Mouse (Mus musculus) limb, embryonic 14.5 days (tissue): ENCODE measurements around the gene Vps35l. TPM values are rescaled to one million over a fixed set of nuclear protein-coding genes. Genes with fewer than 3 reads are reported as not detected.

Experiments
- ATAC-seq: fragments of 200-750 bp; cut with Nextera tagmentation; 2 replicates; pipeline ENCODE4 v1.8.0; 2017; ENCODE audit warnings: low read depth, moderate number of reproducible peaks, moderate TSS enrichment; ENCODE audit not compliant: low FRiP score
- DNase-seq: peaks from one replicate; pipeline ENCODE4 v3.0.0-alpha.2; 2015; ENCODE audit warnings: low spot score
- H3K27ac ChIP-seq: fragments of 300-500 bp; sonication (generic); replicated peaks from 2 replicates; pipeline ENCODE4 v1.5.1; 2014; ENCODE audit warnings: low read depth, mild to moderate bottlenecking, low read length, moderate library complexity, mixed read lengths
- H3K27me3 ChIP-seq: fragments of 300-500 bp; sonication (generic); 2 replicates; pipeline ENCODE4 v1.6.1; 2014; ENCODE audit warnings: low read length, mixed read lengths; ENCODE audit not compliant: control insufficient read depth, insufficient read depth
- H3K36me3 ChIP-seq: fragments of 300-500 bp; sonication (generic); 2 replicates; pipeline ENCODE4 v1.6.1; 2014; ENCODE audit warnings: mild to moderate bottlenecking, low read length, moderate library complexity, mixed read lengths; ENCODE audit not compliant: control insufficient read depth, insufficient read depth
- H3K4me1 ChIP-seq: fragments of 300-500 bp; sonication (generic); 2 replicates; pipeline ENCODE4 v1.6.1; 2014; ENCODE audit warnings: antibody characterized with exemption, low read length, mixed read lengths; ENCODE audit not compliant: control insufficient read depth, insufficient read depth
- H3K4me2 ChIP-seq: fragments of 300-500 bp; sonication (generic); replicated peaks from 2 replicates; pipeline ENCODE4 v1.6.1; 2014; ENCODE audit warnings: low read depth, mild to moderate bottlenecking, low read length, moderate library complexity; ENCODE audit not compliant: severe bottlenecking
- H3K4me3 ChIP-seq: fragments of 300-500 bp; sonication (generic); replicated peaks from 2 replicates; pipeline ENCODE4 v1.5.1; 2014; ENCODE audit warnings: low read length
- H3K9ac ChIP-seq: fragments of 300-500 bp; sonication (generic); 2 replicates; pipeline ENCODE4 v1.6.1; 2014; ENCODE audit warnings: mild to moderate bottlenecking, low read depth, low read length, moderate library complexity; ENCODE audit not compliant: severe bottlenecking
- H3K9me3 ChIP-seq: fragments of 300-500 bp; sonication (generic); 2 replicates; pipeline ENCODE4 v1.6.1; 2016; ENCODE audit warnings: low read length; ENCODE audit not compliant: control insufficient read depth
- POLR2A ChIP-seq: fragments of 200-500 bp; IDR thresholded peaks from 2 replicates; pipeline ENCODE4 v1.8.0; 2012; ENCODE audit warnings: inconsistent platforms, mild to moderate bottlenecking, moderate library complexity, borderline replicate concordance; ENCODE audit not compliant: insufficient read depth, insufficient read length; ENCODE audit errors: extremely low read depth
- WGBS: fragments of 180-500 bp; shearing (Covaris S2); extraction: QIAGEN DNeasy Blood & Tissue Kit; methylation state at CpG from one replicate; pipeline ENCODE4 v1.1.7; 2014; 5-methylcytosine and 5-hydroxymethylcytosine counted together
- polyA plus RNA-seq, 2 experiments: library from polyadenylated mRNA; depleted of rRNA in 1 of 2; stranded (reverse) in 1 of 2; unstranded in 1 of 2; fragments of >200 nt; fragmentation: Nextera tagmentation in 1 of 2; extraction: Ambion mirVana in 1 of 2; gene quantifications; 2 replicates each; pipeline versions ENCODE4 v1.2.1 to v1.2.3; 2012 to 2014

The Vps35l gene
- polyA plus RNA-seq, 2 experiments: 48.8 to 67.1 TPM

DNA sequence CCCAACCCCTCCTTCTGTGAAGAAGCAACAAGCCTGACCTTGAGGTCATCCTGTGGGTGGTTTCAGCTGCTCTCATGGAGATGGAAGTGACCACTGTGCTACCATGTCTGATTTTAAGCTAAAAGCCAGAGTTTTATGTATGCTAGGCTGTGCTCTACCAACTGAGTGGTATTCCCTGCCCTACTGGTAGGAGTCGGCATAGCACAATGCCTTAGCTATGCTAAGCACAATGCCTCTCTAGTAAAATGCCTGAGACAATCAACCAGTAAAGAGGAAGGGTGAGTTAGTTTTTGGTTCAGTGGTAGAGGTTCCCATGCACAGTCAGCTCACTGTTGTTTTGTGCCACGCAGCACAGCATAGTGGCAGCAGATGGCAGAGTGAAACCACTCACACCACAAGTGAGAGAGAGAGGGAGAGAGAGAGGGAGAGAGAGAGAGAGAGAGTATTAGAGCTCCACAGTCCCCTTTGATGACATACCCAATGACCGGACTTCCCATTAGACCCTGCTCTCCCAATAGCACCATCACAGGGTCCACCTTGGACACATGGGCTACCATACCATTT lies 139.5 kb downstream of the Vps35l start:
- H3K36me3 ChIP-seq: no peaks in the 10 kb centered on the region
- no peak overlapping the region for H3K4me3 ChIP-seq
- H3K27me3 ChIP-seq: no peaks in the 10 kb centered on the region
- H3K4me1 ChIP-seq: no peaks in the 10 kb centered on the region
- no peak for TF ChIP-seq POLR2A
- H3K9ac ChIP-seq: no peak overlapping the region
- no peak overlapping the region for H3K4me2 ChIP-seq
- H3K27ac ChIP-seq: no peak overlapping the region
- H3K9me3 ChIP-seq: no peaks in the 10 kb centered on the region
- ATAC-seq (no peak), DNase-seq (no peak)
- WGBS: 88% methylated on average over 3 of the region's 3 CpGs

- ATAC-seq: no peak
Measured at GRCm38 (mm10) chr7:118883957-118884356, 143.9 kb downstream of the Vps35l start.

GRCm38 (mm10) chr7:118884969-118885368 lies 144.9 kb downstream of the Vps35l start:
- Histone ChIP-seq H3K27me3 (no peaks in the 10 kb centered on the region), H3K9ac (no peak overlapping the region)

More at GRCm38 (mm10) chr7:118883957-118884356, 143.9 kb downstream of the Vps35l start:
- H3K4me1 ChIP-seq: no peaks in the 10 kb centered on the region
- H3K9me3 ChIP-seq: no peaks in the 10 kb centered on the region
- H3K4me3 ChIP-seq: no peak overlapping the region
- no peaks in the 10 kb centered on the region for H3K36me3 ChIP-seq
- H3K9ac ChIP-seq: no peak overlapping the region
- H3K27ac ChIP-seq: no peak overlapping the region
- 68% methylated on average over 4 of the region's 4 CpGs for WGBS
- no peaks in the 10 kb centered on the region for H3K27me3 ChIP-seq
- H3K4me2 ChIP-seq: no peak overlapping the region
- DNase-seq: peak; percentile 49
- TF ChIP-seq POLR2A: no peak

GRCm38 (mm10) chr7:118887303-118888055 lies 147.5 kb downstream of the Vps35l start:
- DNase-seq: no peak

More at GRCm38 (mm10) chr7:118884969-118885368, 144.9 kb downstream of the Vps35l start:
- DNase-seq (no peak), ATAC-seq (no peak)
- Histone ChIP-seq H3K4me2 (no peak overlapping the region), H3K4me3 (no peak overlapping the region), H3K9me3 (no peaks in the 10 kb centered on the region), H3K4me1 (no peaks in the 10 kb centered on the region), H3K36me3 (no peaks in the 10 kb centered on the region), H3K27ac (no peak overlapping the region)
- 75% methylated on average over 4 of the region's 4 CpGs for WGBS
- TF ChIP-seq POLR2A: no peak

GRCm38 (mm10) chr7:118889046-118889680 lies 149.1 kb downstream of the Vps35l start:
- ATAC-seq (no peak), DNase-seq (no peak)
- Histone ChIP-seq H3K27ac (no peak overlapping the region), H3K9me3 (no peaks in the 10 kb centered on the region), H3K9ac (no peak overlapping the region), H3K27me3 (no peaks in the 10 kb centered on the region), H3K4me2 (no peak overlapping the region), H3K4me1 (no peaks in the 10 kb centered on the region), H3K36me3 (no peaks in the 10 kb centered on the region), H3K4me3 (no peak overlapping the region)
- TF ChIP-seq POLR2A: no peak
- WGBS: 20% methylated on average over 3 of the region's 3 CpGs

More at GRCm38 (mm10) chr7:118887303-118888055, 147.5 kb downstream of the Vps35l start:
- ATAC-seq: no peak
- no peak for TF ChIP-seq POLR2A
- Histone ChIP-seq H3K27ac (no peak overlapping the region), H3K36me3 (no peaks in the 10 kb centered on the region), H3K27me3 (no peaks in the 10 kb centered on the region), H3K4me1 (no peaks in the 10 kb centered on the region), H3K4me2 (no peak overlapping the region), H3K9ac (no peak overlapping the region), H3K4me3 (no peak overlapping the region), H3K9me3 (no peaks in the 10 kb centered on the region)
- WGBS: 42% methylated on average over 6 of the region's 6 CpGs

Other genes starting within 250 kb of the Vps35l start
- 18.1 and 20.7 TPM in 2 replicates for gene Itpripl2, start 248.3 kb upstream of the Vps35l start, polyA plus RNA-seq (2012; rRNA removed)
- gene Itpripl2, start 248.3 kb upstream of the Vps35l start, polyA plus RNA-seq (2014; fragmentation: Nextera tagmentation; extraction: Ambion mirVana): 5.5 and 5.7 TPM in 2 replicates
- gene Coq7, start 206.9 kb upstream of the Vps35l start, polyA plus RNA-seq (2012; rRNA removed): 53.0 and 60.3 TPM in 2 replicates
- 90.5 and 97.4 TPM in 2 replicates for gene Coq7, start 206.9 kb upstream of the Vps35l start, polyA plus RNA-seq (2014; fragmentation: Nextera tagmentation; extraction: Ambion mirVana)
- 4.0 and 4.6 TPM in 2 replicates for gene Tmc7, start 155.5 kb upstream of the Vps35l start, polyA plus RNA-seq (2012; rRNA removed)
- 4.4 and 4.5 TPM in 2 replicates for gene Tmc7, start 155.5 kb upstream of the Vps35l start, polyA plus RNA-seq (2014; fragmentation: Nextera tagmentation; extraction: Ambion mirVana)
- gene Tmc5, start 142.9 kb upstream of the Vps35l start, polyA plus RNA-seq (2012; rRNA removed): 0.29 and 0.32 TPM in 2 replicates
- 0.15 and 0.37 TPM in 2 replicates for gene Tmc5, start 142.9 kb upstream of the Vps35l start, polyA plus RNA-seq (2014; fragmentation: Nextera tagmentation; extraction: Ambion mirVana)
- gene Gde1, start 34.4 kb upstream of the Vps35l start, polyA plus RNA-seq (2012; rRNA removed): 72.4 and 153 TPM in 2 replicates
- gene Gde1, start 34.4 kb upstream of the Vps35l start, polyA plus RNA-seq (2014; fragmentation: Nextera tagmentation; extraction: Ambion mirVana): 81.3 and 89.9 TPM in 2 replicates
- gene Ccp110, start 27.7 kb upstream of the Vps35l start, polyA plus RNA-seq (2012; rRNA removed): 39.0 and 42.6 TPM in 2 replicates
- gene Ccp110, start 27.7 kb upstream of the Vps35l start, polyA plus RNA-seq (2014; fragmentation: Nextera tagmentation; extraction: Ambion mirVana): 8.8 and 10.8 TPM in 2 replicates
- 2.5 and 2.6 TPM in 2 replicates for gene Iqck, start 115.5 kb downstream of the Vps35l start, polyA plus RNA-seq (2012; rRNA removed)
- gene Iqck, start 115.5 kb downstream of the Vps35l start, polyA plus RNA-seq (2014; fragmentation: Nextera tagmentation; extraction: Ambion mirVana): 2.6 and 2.8 TPM in 2 replicates
- 34.1 and 34.2 TPM in 2 replicates for gene Knop1, start 116.0 kb downstream of the Vps35l start, polyA plus RNA-seq (2012; rRNA removed)
- 84.6 and 108 TPM in 2 replicates for gene Knop1, start 116.0 kb downstream of the Vps35l start, polyA plus RNA-seq (2014; fragmentation: Nextera tagmentation; extraction: Ambion mirVana)